Mouse (Mus musculus) heart, adult 2 months (tissue): Measurements from ENCODE around the gene Hyal3. TPM values are rescaled to one million over a fixed set of nuclear protein-coding genes. Genes with fewer than 3 reads are reported as not detected.

Experiments used
- DNase-seq, 2 experiments: peaks; one replicate each; pipeline ENCODE4 v3.0.0; 2021
- H3K27ac ChIP-seq: fragments of 200-600 bp; 2 replicates; pipeline ENCODE4 v1.8.1; 2022
- H3K27me3 ChIP-seq: fragments of 200-500 bp; 2 replicates; pipeline ENCODE4 v1.6.1; 2012; ENCODE audit warnings: mild to moderate bottlenecking, low read length, inconsistent platforms, mixed read lengths; ENCODE audit not compliant: control insufficient read depth, insufficient read depth
- H3K36me3 ChIP-seq: fragments of 200-500 bp; 2 replicates; pipeline ENCODE4 v1.6.1; 2012; ENCODE audit warnings: low read length, inconsistent platforms; ENCODE audit not compliant: control insufficient read depth, insufficient read depth
- H3K4me1 ChIP-seq: fragments of 200-500 bp; 2 replicates; pipeline ENCODE4 v1.6.1; 2011; ENCODE audit warnings: low read length; ENCODE audit not compliant: control insufficient read depth, insufficient read depth
- H3K4me3 ChIP-seq: fragments of 200-600 bp; 2 replicates; pipeline ENCODE4 v1.8.1; 2022
- H3K79me2 ChIP-seq: fragments of 200-500 bp; replicated peaks from 2 replicates; pipeline ENCODE4 v1.6.1; 2012; ENCODE audit warnings: mild to moderate bottlenecking, inconsistent platforms, low read length, moderate library complexity, mixed read lengths; ENCODE audit not compliant: control insufficient read depth, insufficient read depth
- H3K9ac ChIP-seq: fragments of 200-500 bp; 2 replicates; pipeline ENCODE4 v1.6.1; 2012; ENCODE audit warnings: low read depth, mild to moderate bottlenecking, control low read depth, inconsistent platforms, low read length, mixed read lengths
- CTCF ChIP-seq: fragments of 200-600 bp; IDR thresholded peaks from 2 replicates; pipeline ENCODE4 v1.8.1; 2022; ENCODE audit warnings: antibody characterized with exemption, mild to moderate bottlenecking, moderate library complexity
- EP300 ChIP-seq: fragments of 200-500 bp; IDR thresholded peaks from 2 replicates; pipeline ENCODE4 v1.6.1; 2011; ENCODE audit warnings: low read depth, low read length, control low read depth; ENCODE audit not compliant: insufficient read depth
- POLR2A ChIP-seq: fragments of 200-500 bp; IDR thresholded peaks from 2 replicates; pipeline ENCODE4 v1.6.1; 2011; ENCODE audit warnings: mild to moderate bottlenecking, low read depth, low read length, control low read depth; ENCODE audit not compliant: insufficient read depth
- WGBS: fragments of 180-500 bp; shearing (Covaris S2); methylation state at CpG from one replicate; pipeline ENCODE4 v1.1.7; 2018; 5-methylcytosine and 5-hydroxymethylcytosine counted together
- intact Hi-C: fragments of 180-260 bp; cut with DNase I; formaldehyde crosslinking; loops from one replicate; pipeline ENCODE4 v1.15.1; 2025
- polyA plus RNA-seq: library from polyadenylated mRNA; depleted of rRNA; stranded (reverse); fragments of >200 nt; gene quantifications from 2 replicates; pipeline ENCODE4 v1.2.3, GENCODE M21; 2012
- total RNA-seq, 2 experiments: library from RNA; stranded (reverse); gene quantifications; 2 replicates each; pipeline ENCODE4 v1.2.3; 2021

The Hyal3 gene
- total and polyA plus RNA-seq, 3 experiments: 0.29 to 0.34 (median 0.31) TPM

DNA sequence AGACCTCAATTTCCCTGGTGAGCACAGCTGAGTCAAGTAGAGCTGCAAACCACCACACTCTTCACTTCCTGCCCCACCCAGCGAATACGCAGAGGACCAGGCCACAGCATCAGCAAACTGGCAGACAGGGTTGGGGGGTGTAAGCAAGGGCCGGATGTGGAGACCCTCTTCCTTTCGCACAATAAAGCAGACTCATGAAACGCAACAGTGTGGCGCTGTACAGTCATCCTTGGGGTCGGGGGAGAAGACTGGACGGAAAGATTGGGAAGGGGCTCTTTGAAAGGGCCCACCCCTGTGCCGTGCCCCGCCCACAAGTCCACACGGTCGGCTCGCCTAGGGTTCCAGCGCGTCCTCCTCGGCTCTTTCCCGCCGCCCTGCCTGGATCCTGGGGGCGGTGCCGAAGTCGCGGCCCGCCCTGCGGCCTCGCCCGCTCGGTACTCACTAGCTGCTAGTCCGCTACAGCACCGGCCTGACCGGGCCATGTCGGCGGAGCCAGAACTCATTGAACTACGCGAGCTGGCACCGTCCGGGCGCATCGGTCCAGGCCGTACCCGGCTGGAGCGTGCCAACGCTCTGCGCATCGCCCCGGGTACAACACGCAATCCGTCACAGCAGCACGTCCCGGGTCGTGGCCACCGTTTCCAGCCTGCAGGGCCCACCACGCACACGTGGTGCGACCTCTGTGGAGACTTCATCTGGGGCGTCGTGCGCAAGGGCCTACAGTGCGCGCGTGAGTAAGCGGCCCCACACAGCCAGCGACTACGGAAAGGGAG, 29.3 kb upstream of the Hyal3 start, which contains the start of gene Rassf1:
TSS of gene Rassf1 (plus strand) at position 439 of the 773 bp plus-strand sequence.
- Histone ChIP-seq H3K27ac (peak within 1 kb of the TSS; percentile 59), H3K79me2 (no peaks in the 10 kb centered on the region), H3K4me1 (peaks cover 14% of the 10 kb centered on the region), H3K9ac (peak within 1 kb of the TSS; percentile 86), H3K36me3 (no peaks in the 10 kb centered on the region), H3K4me3 (peak within 1 kb of the TSS; percentile 51), H3K27me3 (no peaks in the 10 kb centered on the region)
- intact Hi-C loops: no loop called here
- TF ChIP-seq CTCF (no peak), POLR2A (peak; percentile 44; the same call in 1 of the 2 replicates), EP300 (0 out of 2 replicates have a peak, but pooled peaks have one; percentile 27)
- peak; percentile 83 to 86 for DNase-seq
- WGBS: 5% methylated on average over 63 of the region's 63 CpGs

DNA sequence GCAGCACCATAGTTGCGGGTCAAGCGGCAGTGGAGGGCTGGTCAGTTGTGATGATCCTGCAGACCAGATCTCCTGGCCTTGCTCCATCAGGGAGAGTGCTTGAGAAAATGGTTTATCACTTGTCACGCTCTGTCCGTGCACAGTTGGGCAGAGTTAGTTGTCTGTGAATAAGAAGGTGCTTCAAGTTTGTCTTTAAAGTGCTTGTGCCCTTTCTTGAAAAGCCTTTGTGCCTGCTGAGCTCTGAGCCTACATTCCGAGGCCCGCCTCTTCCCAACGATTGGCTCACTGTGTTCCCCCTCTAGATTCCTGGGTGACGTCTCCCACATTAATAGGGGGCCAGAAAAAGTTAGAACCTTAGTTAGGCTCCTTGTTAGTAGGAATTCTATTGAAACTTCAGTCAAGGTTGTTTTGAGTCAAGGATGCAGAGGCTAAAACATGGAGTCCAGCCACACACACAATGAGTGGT, 28.7 kb upstream of the Hyal3 start:
- no peaks in the 10 kb centered on the region for H3K27me3 ChIP-seq
- peak overlapping the region; percentile 86 for H3K9ac ChIP-seq
- peak overlapping the region; percentile 59 for H3K27ac ChIP-seq
- peaks cover 3% of the 10 kb centered on the region for H3K79me2 ChIP-seq
- H3K4me3 ChIP-seq: peak overlapping the region; percentile 51
- WGBS: 36% methylated on average over 8 of the region's 8 CpGs
- intact Hi-C loops: no loop called here
- H3K4me1 ChIP-seq: peaks cover 17% of the 10 kb centered on the region
- no peak for DNase-seq
- peaks cover 4% of the 10 kb centered on the region; the same call in 1 of the 2 replicates for H3K36me3 ChIP-seq
- TF ChIP-seq POLR2A (no peak), EP300 (no peak), CTCF (no peak)

GRCm38 (mm10) chr9:107552690-107553393, 27.8 kb upstream of the Hyal3 start:
- no peak overlapping the region for H3K9ac ChIP-seq

GRCm38 (mm10) chr9:107553541-107554318, 26.9 kb upstream of the Hyal3 start:
- Histone ChIP-seq H3K27me3 (no peaks in the 10 kb centered on the region), H3K9ac (peak overlapping the region; percentile 74), H3K4me3 (peak overlapping the region; percentile 60), H3K4me1 (peaks cover 16% of the 10 kb centered on the region), H3K27ac (peak overlapping the region; percentile 85), H3K36me3 (peaks cover 14% of the 10 kb centered on the region), H3K79me2 (peaks cover 5% of the 10 kb centered on the region)
- intact Hi-C loops: loop anchor here (2.0 kb wide), 1 partner anchor 15 kb away; no protein-coding TSS in a partner anchor
- no peak for TF ChIP-seq CTCF
- no peak for TF ChIP-seq EP300
- TF ChIP-seq POLR2A: no peak
- peak in 1 of 2 experiments; percentile 64 for DNase-seq
- 10% methylated on average over 37 of the region's 37 CpGs for WGBS

More at GRCm38 (mm10) chr9:107552690-107553393, 27.8 kb upstream of the Hyal3 start:
- Histone ChIP-seq H3K27ac (no peak overlapping the region), H3K4me1 (peaks cover 16% of the 10 kb centered on the region), H3K36me3 (peaks cover 10% of the 10 kb centered on the region), H3K27me3 (no peaks in the 10 kb centered on the region), H3K4me3 (no peak overlapping the region), H3K79me2 (peaks cover 3% of the 10 kb centered on the region)
- intact Hi-C loops: no loop called here
- 84% methylated on average over 5 of the region's 5 CpGs for WGBS
- DNase-seq: no peak
- no peak for TF ChIP-seq EP300
- no peak for TF ChIP-seq CTCF
- no peak for TF ChIP-seq POLR2A

DNA sequence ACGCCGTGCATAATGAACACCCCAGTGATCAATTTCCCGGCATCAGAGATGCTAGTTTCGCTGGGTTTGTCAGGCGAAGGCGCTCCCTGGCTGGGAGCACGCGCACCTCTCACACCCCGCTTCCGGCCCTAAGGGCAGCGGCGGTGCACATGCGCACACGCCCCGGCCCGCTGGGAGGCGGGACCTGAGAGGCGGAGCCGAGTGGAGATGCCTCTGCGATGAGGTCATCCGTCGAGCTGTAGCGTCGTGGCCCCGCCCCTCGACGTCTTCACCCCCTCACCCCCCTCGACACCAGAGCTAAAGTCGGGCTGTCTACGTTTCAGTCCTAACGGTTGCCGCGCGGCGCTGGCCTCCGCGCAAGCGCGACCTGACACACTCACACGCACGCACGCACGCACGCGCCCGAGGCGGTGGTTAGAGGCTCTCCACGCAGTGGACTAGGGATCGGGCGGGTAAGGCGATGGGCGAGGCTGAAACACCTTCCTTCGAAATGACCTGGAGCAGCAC, 26.2 kb upstream of the Hyal3 start:
- under 1% methylated on average over 53 of the region's 53 CpGs for WGBS
- no peaks in the 10 kb centered on the region for H3K27me3 ChIP-seq
- peak overlapping the region; percentile 91 for H3K9ac ChIP-seq
- intact Hi-C loops: loop anchor here (2.0 kb wide), 1 partner anchor 14 kb away; no protein-coding TSS in a partner anchor
- H3K36me3 ChIP-seq: peaks cover 16% of the 10 kb centered on the region
- DNase-seq: peak; percentile 96
- TF ChIP-seq CTCF (peak; percentile 36), EP300 (peak; percentile 49), POLR2A (peak; percentile 96)
- H3K79me2 ChIP-seq: peaks cover 5% of the 10 kb centered on the region
- H3K4me1 ChIP-seq: peaks cover 16% of the 10 kb centered on the region
- peak overlapping the region; percentile 99 for H3K27ac ChIP-seq
- H3K4me3 ChIP-seq: peak overlapping the region; percentile 97
